Mouse (Mus musculus): ENCODE data around the gene Jtb. TPM values are rescaled to one million over a fixed set of nuclear protein-coding genes. Genes with fewer than 3 reads are reported as not detected.

Jtb gene
- total and polyA plus RNA-seq, 3 experiments: 103 to 107 TPM; not detected in 1

DNA sequence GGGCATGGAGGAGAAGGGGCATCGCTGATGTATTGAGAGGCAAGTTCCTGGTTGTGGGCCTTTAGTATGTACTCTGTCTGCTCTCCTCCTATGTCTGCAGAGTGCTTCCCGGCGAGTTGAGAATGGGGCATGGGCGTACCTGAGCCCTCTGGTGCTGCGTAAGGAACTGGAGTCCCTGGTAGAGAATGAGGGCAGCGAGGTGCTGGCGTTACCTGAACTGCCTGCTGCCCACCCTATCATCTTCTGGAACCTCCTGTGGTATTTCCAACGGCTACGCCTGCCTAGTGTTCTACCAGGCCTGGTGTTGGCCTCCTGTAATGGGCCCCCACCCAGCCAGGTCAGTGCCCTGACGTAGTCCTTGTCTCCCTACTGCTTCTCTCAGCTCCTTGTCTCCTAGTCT, 46.8 kb downstream of the Jtb start:
- no peak overlapping the region for H3K27ac ChIP-seq (ENCODE audit: control insufficient read depth, low read depth, low read length)
- no peaks in the 10 kb centered on the region for H3K27me3 ChIP-seq (ENCODE audit: control insufficient read depth in 1 of 2, insufficient read depth in 2 of 2, low read length in 2 of 2)
- no peaks in the 10 kb centered on the region for H3K4me1 ChIP-seq (ENCODE audit: control insufficient read depth in 1 of 2, insufficient read depth in 2 of 2, low read length in 2 of 2)
- DNase-seq (ENCODE audit: low read depth, low spot score): no peak
- no peak overlapping the region for H3K4me3 ChIP-seq (ENCODE audit: control insufficient read depth in 1 of 2, insufficient read depth in 1 of 2, low read depth in 2 of 2, low read length in 2 of 2)
- no peak for TF ChIP-seq CHD2 (IDR thresholded peaks at IDR 0.05; ENCODE audit: low read length)
- no peak for TF ChIP-seq USF2 (IDR thresholded peaks at IDR 0.05; ENCODE audit: borderline replicate concordance in 1 of 2, insufficient read depth in 1 of 2, low read depth in 1 of 2, low read length in 2 of 2)
- no peak for TF ChIP-seq ZKSCAN1 (IDR thresholded peaks at IDR 0.05; ENCODE audit: low read depth, low read length)
- H3K9me3 ChIP-seq (replicated peaks; ENCODE audit: insufficient read depth, low read length): no peaks in the 10 kb centered on the region
- no peak overlapping the region for H3K9ac ChIP-seq (ENCODE audit: control insufficient read depth, low read depth, low read length, poor library complexity, severe bottlenecking)
- peaks cover 0 to 13% of the 10 kb centered on the region in 2 experiments; a peak in 2 of 4 replicates for H3K36me3 ChIP-seq (ENCODE audit: control insufficient read depth in 1 of 2, insufficient read depth in 2 of 2, low read length in 2 of 2)
- H3K79me2 ChIP-seq (ENCODE audit: control insufficient read depth, insufficient read depth, low read length, poor library complexity): no peaks in the 10 kb centered on the region

DNA sequence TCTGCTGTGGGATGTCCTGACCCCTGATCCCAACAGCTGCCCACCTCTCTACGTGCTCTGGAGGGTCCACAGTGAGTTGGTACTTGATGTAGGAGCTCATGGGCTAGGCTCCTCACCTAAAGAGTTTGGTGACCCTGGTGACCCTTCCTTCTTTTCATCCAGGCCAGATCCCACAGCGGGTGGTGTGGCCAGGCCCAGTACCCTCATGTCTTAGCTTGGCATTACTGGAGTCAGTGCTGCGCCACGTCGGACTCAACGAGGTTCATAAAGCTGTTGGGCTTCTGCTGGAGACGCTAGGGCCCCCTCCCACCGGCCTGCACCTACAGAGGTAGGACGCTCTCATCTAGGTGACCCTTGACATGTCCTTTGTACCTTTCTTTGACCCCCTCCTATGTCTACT, 47.8 kb downstream of the Jtb start:
- Histone ChIP-seq H3K79me2 (ENCODE audit: control insufficient read depth, insufficient read depth, low read length, poor library complexity) (no peaks in the 10 kb centered on the region), H3K27ac (ENCODE audit: control insufficient read depth, low read depth, low read length) (no peak overlapping the region), H3K9ac (ENCODE audit: control insufficient read depth, low read depth, low read length, poor library complexity, severe bottlenecking) (no peak overlapping the region), H3K9me3 (replicated peaks; ENCODE audit: insufficient read depth, low read length) (no peaks in the 10 kb centered on the region), H3K36me3 (ENCODE audit: control insufficient read depth in 1 of 2, insufficient read depth in 2 of 2, low read length in 2 of 2) (peaks cover 0 to 9% of the 10 kb centered on the region in 2 experiments; a peak in 2 of 4 replicates), H3K4me3 (ENCODE audit: control insufficient read depth in 1 of 2, insufficient read depth in 1 of 2, low read depth in 2 of 2, low read length in 2 of 2) (no peak overlapping the region), H3K4me1 (ENCODE audit: control insufficient read depth in 1 of 2, insufficient read depth in 2 of 2, low read length in 2 of 2) (no peaks in the 10 kb centered on the region), H3K27me3 (ENCODE audit: control insufficient read depth in 1 of 2, insufficient read depth in 2 of 2, low read length in 2 of 2) (no peaks in the 10 kb centered on the region)
- TF ChIP-seq ELF1 (IDR thresholded peaks at IDR 0.05; ENCODE audit: low read depth, low read length) (no peak), NELFE (IDR thresholded peaks at IDR 0.05; ENCODE audit: low read depth, low read length) (no peak), HCFC1 (IDR thresholded peaks at IDR 0.05; ENCODE audit: low read depth, low read length) (no peak), ZC3H11A (IDR thresholded peaks at IDR 0.05; ENCODE audit: low read depth, low read length) (no peak), TCF12 (IDR thresholded peaks at IDR 0.05; ENCODE audit: low read depth, low read length) (no peak), TAL1 (IDR thresholded peaks at IDR 0.05; ENCODE audit: low read length) (no peak), EP300 (IDR thresholded peaks at IDR 0.05; ENCODE audit: low read depth in 1 of 2, low read length in 2 of 2) (no peak), MYB (IDR thresholded peaks at IDR 0.05; ENCODE audit: low read depth, low read length) (no peak), MEF2A (IDR thresholded peaks at IDR 0.05; ENCODE audit: extremely low read depth, insufficient replicate concordance, low read depth, low read length, poor library complexity, severe bottlenecking) (no peak), GATA1 (IDR thresholded peaks at IDR 0.05; ENCODE audit: low read depth, low read length) (no peak)
- no peak for DNase-seq (ENCODE audit: low read depth, low spot score)

DNA sequence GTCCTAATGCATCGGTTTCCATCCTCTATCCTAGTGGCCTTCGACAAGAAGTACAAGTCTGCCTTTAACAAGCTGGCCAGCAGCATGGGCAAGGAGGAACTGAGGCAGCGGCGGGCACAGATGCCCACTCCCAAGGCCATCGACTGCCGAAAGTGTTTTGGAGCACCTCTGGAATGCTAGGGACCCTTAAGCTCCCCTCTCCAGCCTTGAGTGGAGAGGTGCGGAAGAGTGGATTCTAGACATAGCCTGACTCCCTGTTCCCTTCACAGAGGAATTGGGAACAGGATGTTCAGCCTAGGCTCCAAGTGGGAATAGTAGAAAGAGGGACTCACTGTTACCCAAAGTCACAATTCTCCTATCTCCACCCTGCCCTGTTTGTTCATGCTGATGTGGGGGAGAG, 48.3 kb downstream of the Jtb start:
- H3K9ac ChIP-seq (ENCODE audit: control insufficient read depth, low read depth, low read length, poor library complexity, severe bottlenecking): no peak overlapping the region
- H3K4me1 ChIP-seq (ENCODE audit: control insufficient read depth in 1 of 2, insufficient read depth in 2 of 2, low read length in 2 of 2): no peaks in the 10 kb centered on the region
- H3K27me3 ChIP-seq (ENCODE audit: control insufficient read depth in 1 of 2, insufficient read depth in 2 of 2, low read length in 2 of 2): no peaks in the 10 kb centered on the region
- H3K9me3 ChIP-seq (replicated peaks; ENCODE audit: insufficient read depth, low read length): no peaks in the 10 kb centered on the region
- no peak overlapping the region for H3K27ac ChIP-seq (ENCODE audit: control insufficient read depth, low read depth, low read length)
- DNase-seq (ENCODE audit: low read depth, low spot score): no peak
- no peaks in the 10 kb centered on the region for H3K79me2 ChIP-seq (ENCODE audit: control insufficient read depth, insufficient read depth, low read length, poor library complexity)
- no peak overlapping the region for H3K4me3 ChIP-seq (ENCODE audit: control insufficient read depth in 1 of 2, insufficient read depth in 1 of 2, low read depth in 2 of 2, low read length in 2 of 2)
- peaks cover 0 to 9% of the 10 kb centered on the region in 2 experiments; a peak in 2 of 4 replicates for H3K36me3 ChIP-seq (ENCODE audit: control insufficient read depth in 1 of 2, insufficient read depth in 2 of 2, low read length in 2 of 2)
- TF ChIP-seq CHD1 (IDR thresholded peaks at IDR 0.05; ENCODE audit: low read depth, low read length): no peak
- TF ChIP-seq TBP (IDR thresholded peaks at IDR 0.05; ENCODE audit: low read depth, low read length): no peak
- no peak for TF ChIP-seq BHLHE40 (IDR thresholded peaks at IDR 0.05; ENCODE audit: borderline replicate concordance, low read depth, low read length)
- no peak for TF ChIP-seq MXI1 (IDR thresholded peaks at IDR 0.05; ENCODE audit: low read depth, low read length)
- no peak for TF ChIP-seq MAFK (IDR thresholded peaks at IDR 0.05; ENCODE audit: borderline replicate concordance, low read depth, low read length)
- no peak for TF ChIP-seq POLR2AphosphoS5 (IDR thresholded peaks at IDR 0.05; ENCODE audit: borderline replicate concordance, low read depth, low read length)
- TF ChIP-seq GATA1 (IDR thresholded peaks at IDR 0.05; ENCODE audit: low read depth, low read length): no peak
- TF ChIP-seq JUND (IDR thresholded peaks at IDR 0.05; ENCODE audit: low read depth, low read length): no peak
